Mouse (Mus musculus): ENCODE results near the gene Rpl21.

The Rpl21 gene

DNA sequence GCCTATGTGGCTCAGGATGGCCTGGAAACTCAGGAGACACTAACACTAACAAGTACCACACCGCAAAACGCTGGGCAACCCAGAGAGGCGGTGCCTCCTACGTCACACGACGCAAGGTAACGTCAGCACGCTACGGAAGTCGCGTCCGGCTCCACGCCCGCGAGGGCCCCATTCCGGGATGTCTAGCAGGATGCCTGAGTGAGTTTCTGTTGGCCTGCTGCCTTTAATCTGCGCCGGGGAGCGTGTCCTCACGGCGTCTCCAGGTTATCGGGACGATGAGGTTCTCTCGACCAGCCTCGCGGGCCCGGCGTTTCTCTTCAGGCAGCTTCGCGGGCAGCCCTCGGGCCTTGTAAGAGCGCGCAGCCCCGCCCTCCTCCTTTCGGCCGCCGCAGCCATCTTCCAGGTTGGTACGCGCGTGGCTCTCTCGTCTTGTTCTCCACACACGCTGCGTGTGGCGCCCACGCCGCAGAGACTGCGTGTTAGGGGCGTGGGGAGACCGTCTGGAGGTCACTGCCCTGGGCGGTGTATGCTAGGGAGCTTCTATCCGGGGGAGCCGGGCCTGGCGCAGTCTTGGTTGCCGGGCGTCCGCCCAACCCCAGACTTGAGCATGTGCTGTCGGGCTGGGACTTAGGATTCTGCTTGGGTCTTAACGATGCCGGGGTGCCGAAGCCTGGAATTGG is at the start of gene Rpl21:
Gene Rpl21, plus strand, starts transcription at position 122 of the 680 bp plus-strand sequence.
- DNase-seq (ENCODE audit: low read depth, low spot score): peak; percentile 96

DNA sequence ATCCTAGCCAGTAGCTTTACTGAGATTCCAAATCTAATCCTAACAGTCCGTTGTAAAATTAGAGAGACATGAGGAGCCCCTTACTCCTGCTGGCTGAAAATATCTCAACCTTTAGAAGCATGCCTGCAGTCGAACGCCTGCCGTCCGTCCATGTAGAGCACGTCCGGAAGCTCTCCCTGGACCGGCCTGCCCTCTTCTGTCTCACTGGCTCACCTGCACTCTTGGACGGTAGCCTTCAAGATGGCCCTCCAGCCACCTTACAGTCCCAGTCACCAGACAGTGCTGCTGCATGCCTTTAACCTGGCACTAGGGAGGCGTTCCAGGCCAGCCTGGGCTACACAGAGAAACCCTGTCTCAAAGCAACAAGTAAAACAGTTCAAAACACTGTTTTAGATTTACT is 49.4 kb upstream of the Rpl21 start:
- no peak for DNase-seq (ENCODE audit: low read depth, low spot score)

GRCm38 (mm10) chr5:146783891-146784290 is 48.8 kb upstream of the Rpl21 start:
- no peak for DNase-seq (ENCODE audit: low read depth, low spot score)

DNA sequence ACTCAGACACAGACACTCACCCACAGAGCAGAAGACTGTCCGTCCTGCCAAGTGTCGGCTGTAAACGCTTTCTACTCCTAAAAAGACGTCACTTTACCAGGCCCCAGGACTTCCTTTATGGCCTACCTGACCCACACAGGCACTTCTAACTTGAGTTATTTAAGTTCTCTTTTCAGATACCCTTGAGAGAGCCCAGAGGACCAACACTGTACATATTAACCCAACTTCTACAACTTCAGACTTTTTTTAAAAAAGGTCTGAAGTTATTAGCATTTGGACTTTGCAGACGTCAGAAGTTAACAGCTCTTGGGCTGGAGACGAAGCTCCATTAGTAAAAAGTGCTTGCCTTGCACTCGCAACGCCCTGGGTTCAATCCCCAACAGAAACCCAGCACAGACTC is 46.6 kb upstream of the Rpl21 start:
- DNase-seq (ENCODE audit: low read depth, low spot score): no peak

DNA sequence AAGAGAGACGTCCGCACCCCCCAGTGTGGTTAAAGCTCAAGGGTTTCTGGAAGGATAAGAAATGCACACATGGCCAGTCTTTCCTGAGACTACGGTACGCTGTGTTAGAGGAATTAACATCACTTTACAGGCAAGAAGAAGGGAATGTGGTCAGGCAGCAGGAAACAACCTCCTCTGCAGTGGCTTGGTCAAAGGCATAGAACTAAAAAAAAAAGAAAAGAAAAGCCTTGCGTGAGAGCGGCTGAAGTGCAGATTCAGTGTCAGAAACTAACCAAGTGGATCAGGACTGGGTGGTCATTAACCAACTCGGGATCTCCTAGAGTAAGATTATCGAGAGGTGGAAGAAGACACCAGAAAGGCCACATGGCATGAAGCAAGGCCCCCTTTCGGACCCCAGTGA is 43.3 kb upstream of the Rpl21 start:
- no peak for DNase-seq (ENCODE audit: low read depth, low spot score)

GRCm38 (mm10) chr5:146790944-146791343 is 41.7 kb upstream of the Rpl21 start:
- DNase-seq (ENCODE audit: low read depth, low spot score): no peak

GRCm38 (mm10) chr5:146792140-146792791 is 40.4 kb upstream of the Rpl21 start:
- no peak for DNase-seq (ENCODE audit: low read depth, low spot score)

GRCm38 (mm10) chr5:146793630-146794083 is 39.0 kb upstream of the Rpl21 start:
- no peak for DNase-seq (ENCODE audit: low read depth, low spot score)

DNA sequence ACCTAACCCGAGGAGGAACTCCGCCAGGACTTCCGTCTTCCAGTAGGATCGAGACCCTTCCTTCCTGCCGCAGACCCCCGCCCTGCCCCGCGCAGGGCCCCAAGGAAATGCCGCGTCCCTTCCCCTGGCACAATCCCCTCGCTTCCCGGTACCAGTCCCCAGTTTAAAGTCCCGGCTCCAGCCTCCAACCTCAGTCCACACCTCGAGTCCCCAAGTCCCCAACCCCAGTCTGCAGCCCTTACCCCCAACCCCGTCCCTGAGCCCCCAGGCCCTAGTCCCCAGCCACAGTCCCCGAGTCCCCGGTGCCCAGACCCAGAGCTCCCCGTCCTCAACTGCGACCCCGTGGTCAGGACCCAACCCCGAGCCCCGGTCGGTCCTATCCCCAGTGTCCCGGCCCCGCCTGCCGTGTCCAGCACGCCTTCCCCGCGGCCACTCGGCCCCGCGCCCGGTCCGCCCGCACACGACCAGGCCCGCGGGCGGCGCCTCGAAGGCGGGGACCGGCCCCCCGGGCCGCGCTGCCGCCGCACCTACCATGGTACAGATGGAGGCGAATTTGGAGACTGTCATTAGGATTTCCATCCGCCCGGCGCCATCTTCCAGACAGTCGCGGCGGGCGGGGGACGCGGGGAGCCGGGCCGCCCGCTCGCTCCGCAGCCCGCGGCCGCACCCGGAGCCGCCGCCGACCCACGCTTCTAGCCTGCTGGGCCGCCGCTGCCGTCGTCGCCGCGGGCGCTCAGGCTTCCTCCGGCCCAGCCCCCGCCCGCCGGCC is 38.4 kb upstream of the Rpl21 start:
- DNase-seq (ENCODE audit: low read depth, low spot score): no peak

DNA sequence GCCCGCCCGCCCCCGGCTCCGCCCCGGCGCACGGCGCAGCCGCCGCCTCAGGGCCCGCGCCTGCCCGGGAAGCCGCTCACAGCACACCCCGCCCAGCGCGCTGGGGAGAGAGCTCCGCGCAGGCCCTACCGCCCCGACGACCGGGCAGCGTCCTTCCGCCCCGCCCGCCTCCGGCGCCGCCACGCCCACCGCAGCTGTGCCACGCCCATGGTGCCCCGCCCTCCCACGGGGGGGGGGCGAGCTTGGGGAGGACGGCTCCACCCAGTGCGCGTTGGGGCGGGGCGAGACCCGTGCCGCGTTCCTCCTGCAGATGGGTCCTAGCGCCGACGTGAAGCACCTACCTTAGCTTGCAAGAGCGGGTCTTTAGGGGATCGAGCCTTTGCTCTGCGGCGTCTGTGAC is 37.8 kb upstream of the Rpl21 start, which contains the start of gene Usp12:
Gene Usp12, minus strand, starts transcription at position 154 of the 400 bp plus-strand sequence.
- peak; percentile 87 for DNase-seq (ENCODE audit: low read depth, low spot score)

- DNase-seq (ENCODE audit: low read depth, low spot score): no peak
Observed at GRCm38 (mm10) chr5:146795728-146796127, 37.0 kb upstream of the Rpl21 start.

GRCm38 (mm10) chr5:146798031-146798430 is 34.7 kb upstream of the Rpl21 start:
- DNase-seq (ENCODE audit: low read depth, low spot score): no peak

DNA sequence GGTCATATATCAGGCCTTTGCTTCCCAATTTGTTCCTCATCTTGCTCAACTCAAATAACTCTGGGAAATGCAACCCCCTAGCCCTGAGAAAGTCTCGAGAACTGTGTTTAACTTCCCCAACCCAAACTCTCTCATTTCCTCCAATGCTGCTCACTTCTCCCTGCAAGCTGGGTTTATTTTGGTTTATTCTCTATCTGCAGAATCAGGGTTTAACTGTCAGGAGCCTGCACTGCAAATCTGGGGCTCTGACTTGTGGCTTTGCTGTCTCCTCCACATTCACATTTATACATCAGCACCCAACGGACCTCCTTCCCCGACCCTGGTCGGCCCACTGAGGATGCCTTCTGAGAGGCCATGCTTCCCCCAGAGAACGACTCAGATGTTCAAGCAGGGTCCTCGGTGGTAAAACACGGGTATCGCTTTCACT is 26.7 kb upstream of the Rpl21 start:
- no peak for DNase-seq (ENCODE audit: low read depth, low spot score)

DNA sequence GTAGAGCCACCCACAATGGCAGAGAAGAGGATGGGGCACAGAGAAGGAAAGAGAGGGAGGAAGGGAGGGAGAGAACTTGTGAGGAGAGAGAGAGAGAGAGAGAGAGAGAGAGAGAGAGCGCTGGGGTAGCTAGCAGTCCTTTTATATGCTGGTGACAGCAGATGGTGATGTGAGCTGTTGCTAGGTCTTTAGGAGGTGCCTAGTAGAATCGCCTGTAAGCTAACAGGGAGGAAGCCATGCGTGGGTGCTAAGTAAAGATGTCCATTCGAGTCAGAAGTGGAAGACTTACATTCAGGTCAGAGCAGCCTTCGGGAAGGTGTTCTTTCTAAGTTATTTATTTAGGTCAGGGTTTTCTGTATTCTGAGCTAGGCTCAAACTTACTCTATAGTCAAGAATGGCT is 22.7 kb upstream of the Rpl21 start:
- no peak for DNase-seq (ENCODE audit: low read depth, low spot score)

DNA sequence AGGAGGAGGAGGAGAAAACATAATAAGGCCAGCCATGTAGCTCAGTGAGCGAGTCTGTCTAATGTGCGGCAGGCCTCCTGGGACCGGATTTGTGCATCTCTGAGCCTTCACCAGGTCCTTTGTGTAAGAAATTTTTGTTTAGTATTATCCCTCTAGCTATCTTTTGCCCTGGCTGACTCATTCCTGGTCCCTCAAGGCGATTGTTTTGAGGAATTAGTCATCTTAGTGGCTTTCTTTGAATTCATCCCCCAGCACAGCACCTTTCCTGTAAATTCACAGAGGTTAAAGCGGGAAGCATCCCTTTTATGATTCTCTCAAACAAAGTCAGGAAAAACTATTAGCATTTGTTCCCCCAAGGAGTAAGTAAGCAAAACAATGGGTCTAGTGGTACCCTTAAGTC is 19.8 kb upstream of the Rpl21 start:
- no peak for DNase-seq (ENCODE audit: low read depth, low spot score)

GRCm38 (mm10) chr5:146813421-146813820 is 19.3 kb upstream of the Rpl21 start:
- DNase-seq (ENCODE audit: low read depth, low spot score): no peak

DNA sequence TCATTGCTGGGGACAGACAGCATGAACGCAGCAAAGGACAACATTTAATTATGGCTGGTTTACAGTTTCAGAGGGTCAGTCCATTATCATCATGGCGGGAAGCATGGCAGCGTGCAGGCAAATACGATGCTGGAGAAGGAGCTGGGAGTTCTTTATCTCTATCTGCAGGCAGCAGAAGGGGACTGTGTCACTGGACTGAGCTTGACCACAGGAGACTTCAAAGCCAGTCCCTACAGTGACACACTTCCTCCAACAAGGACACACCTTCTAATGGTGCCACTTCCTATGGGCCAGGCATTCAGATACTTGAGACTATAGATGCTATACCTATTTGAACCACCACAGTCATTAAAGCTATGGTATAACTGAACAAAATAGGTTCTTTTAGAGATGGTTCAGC is 17.3 kb upstream of the Rpl21 start:
- no peak for DNase-seq (ENCODE audit: low read depth, low spot score)

DNA sequence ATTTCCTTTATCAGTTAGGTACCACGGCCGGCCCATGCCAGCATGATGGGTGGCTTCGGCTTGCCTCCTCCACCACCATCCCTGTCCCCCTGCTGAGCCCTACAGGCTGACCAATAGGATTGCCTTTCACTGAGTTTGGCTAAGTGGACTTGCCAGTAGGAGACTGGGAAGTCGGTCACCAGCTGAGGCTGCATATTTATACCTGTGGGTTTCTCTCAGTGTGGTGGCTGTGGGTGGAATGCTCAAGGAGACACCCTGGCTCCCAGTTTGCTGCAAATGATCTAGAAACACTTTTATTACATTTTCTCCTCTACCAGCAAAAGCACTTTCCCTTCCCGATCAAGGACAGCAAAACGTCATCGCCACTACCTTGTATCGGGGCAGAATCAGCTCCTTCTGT is 15.1 kb upstream of the Rpl21 start:
- DNase-seq (ENCODE audit: low read depth, low spot score): peak; percentile 64

DNA sequence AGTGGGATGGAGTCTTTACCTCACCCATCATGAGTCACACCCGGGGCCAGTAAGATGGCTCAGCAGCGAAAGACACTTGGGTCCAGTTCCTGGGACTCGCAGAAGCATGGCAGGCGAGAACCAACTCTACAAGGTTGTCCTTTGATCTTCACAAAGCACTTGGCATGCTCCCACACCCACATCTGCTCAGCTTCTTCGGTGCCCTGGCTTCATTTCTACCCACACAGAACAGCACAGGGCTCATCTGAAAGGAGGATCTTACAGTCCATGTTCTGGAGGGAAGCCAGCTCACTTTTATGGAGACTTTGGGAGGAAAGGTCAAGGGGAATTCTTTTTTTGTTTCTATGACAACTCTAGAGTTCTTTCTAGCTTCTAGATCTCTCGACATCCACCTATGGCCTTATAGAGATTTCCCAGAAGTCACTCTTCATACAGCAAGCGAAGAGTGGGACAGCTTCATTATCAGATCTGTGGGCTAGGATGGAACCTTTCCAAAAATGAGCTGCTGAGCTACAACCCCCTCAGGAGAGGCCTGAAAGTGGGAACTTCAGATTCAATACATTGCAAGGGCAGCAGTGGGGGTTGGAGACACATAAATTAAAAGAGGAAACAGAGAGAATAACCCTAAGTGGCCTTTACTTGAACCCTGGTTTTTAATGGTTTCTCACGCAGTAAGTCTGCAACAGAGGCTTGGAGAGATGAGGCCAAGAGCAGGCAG is 13.6 kb upstream of the Rpl21 start:
- DNase-seq (ENCODE audit: low read depth, low spot score): no peak

DNA sequence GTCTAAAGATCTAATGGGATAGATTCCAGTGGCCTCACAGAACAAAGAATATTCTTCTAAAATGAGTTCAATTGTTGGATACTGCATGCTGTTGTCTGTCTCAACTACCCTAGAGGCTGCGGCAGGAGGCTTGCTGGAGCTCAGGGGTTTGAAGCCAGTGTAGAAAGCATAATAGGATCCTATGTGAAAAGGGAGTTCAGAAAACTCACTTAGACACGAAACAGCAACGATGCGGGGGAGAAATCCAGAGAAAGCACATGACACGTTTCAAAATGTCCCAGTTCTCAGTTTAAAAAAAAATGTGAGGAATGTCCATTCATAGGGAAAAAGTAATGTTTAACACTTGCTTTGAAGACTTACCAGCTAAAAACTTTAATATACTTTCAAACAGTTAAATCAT is 9.7 kb upstream of the Rpl21 start:
- DNase-seq (ENCODE audit: low read depth, low spot score): no peak

DNA sequence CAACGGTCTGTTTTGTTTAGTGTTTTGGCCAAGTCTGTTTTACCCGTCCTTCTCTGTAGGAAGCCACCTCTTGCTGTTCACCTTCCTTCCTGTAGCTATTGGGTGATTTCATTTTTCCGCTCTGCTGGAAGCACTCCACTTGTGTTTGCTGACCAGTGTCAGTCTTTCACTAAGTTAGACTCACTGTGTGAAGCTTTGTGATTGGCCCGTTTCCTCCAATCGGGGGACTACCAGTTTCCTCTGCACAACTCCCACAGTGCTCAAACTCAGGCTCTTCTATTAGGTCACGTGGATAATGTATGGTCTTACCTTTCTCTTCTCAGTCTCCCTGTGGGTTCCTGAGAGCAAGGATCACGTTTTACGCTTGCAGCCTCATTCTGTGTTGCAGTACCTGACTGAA is 3.2 kb upstream of the Rpl21 start:
- DNase-seq (ENCODE audit: low read depth, low spot score): no peak

- DNase-seq (ENCODE audit: low read depth, low spot score): no peak
Observed at GRCm38 (mm10) chr5:146832435-146832768, 288 bp upstream of the Rpl21 start.

Data from telencephalon, adult 2 months (tissue).